Comparison of ENCODE assay signal across 13 mouse cellular contexts in the genomic region with DNA sequence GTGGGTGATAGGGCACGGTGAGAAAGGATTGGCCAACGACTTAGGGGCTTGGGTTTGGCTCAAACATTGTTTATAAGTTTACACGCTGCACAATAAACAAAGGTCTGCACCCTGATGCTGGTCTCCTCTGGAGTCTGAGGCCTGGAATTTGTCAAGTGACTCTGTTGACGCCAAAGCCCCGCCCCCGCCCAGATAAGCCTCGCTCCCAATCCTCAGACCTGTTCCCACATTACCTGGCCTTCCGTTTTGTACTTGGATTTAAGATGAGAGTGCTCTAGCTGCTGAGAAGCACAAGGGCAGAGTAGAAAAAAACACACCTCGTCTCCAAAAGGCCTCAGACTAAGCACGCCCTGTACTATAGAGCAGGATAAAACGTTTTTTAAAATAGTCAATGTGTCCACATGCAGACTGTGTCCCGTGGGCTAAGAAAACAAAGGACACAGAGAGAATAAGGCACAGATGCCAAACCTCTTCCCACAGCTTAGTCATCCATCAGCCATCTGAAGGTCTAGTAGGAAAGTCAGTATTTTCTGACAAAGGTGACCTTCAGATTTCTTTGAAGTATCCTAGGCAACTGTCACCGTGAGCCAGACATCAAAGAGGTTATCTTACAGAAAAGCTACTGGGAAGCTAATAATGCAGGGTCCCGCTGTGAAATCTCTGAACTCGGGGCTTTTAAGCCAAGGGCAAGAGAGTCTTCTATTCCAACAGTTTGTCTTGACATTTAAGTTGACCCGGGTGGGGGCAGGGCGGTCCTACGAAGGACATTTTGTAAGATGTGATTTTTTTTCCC. TPM values are rescaled to one million over a fixed set of nuclear protein-coding genes. Genes with fewer than 3 reads are reported as not detected.
DNase-seq lines count a peak whose midpoint lies in the region; ATAC-seq lines count a peak whose summit lies in the region.
"Had no signal": no experiment of that assay in that cellular context is flagged by ENCODE, and none has a peak within 500 bp of the region (broad histone marks: within the 10 kb centered on the region; RNA-seq: fewer than 3 reads in every experiment).

No protein-coding gene starts in this region.

- H3K4me3 ChIP-seq in limb, embryonic 12.5 days (replicated peaks): no peak overlapping the region
- H3K4me3 ChIP-seq in limb, embryonic 10.5 days: no peak overlapping the region
- H3K4me3 ChIP-seq in midbrain, embryonic 15.5 days: no peak overlapping the region
- H3K4me3 ChIP-seq: liver, embryonic 12.5 days; megakaryocyte, embryonic 14.5 days had no signal

- peaks cover 19% of the 10 kb centered on the region for H3K4me1 ChIP-seq in limb, embryonic 12.5 days (replicated peaks)
- H3K4me1 ChIP-seq in limb, embryonic 10.5 days: peaks cover 27% of the 10 kb centered on the region
- H3K4me1 ChIP-seq in midbrain, embryonic 15.5 days: peaks cover 13% of the 10 kb centered on the region; the same call in 1 of the 2 replicates
- H3K4me1 ChIP-seq: liver, embryonic 12.5 days; megakaryocyte, embryonic 14.5 days had no signal

- no peak overlapping the region for H3K9ac ChIP-seq in limb, embryonic 12.5 days (replicated peaks)
- H3K9ac ChIP-seq in midbrain, embryonic 15.5 days: no peak overlapping the region
- H3K9ac ChIP-seq: liver, embryonic 12.5 days had no signal

- H3K4me2 ChIP-seq in limb, embryonic 12.5 days: no peak overlapping the region; the same call in 1 of the 2 replicates
- no peak overlapping the region for H3K4me2 ChIP-seq in midbrain, embryonic 15.5 days
- H3K4me2 ChIP-seq: liver, embryonic 12.5 days had no signal

- H3K36me3 ChIP-seq in limb, embryonic 12.5 days: no peaks in the 10 kb centered on the region
- H3K36me3 ChIP-seq in limb, embryonic 10.5 days: no peaks in the 10 kb centered on the region
- H3K36me3 ChIP-seq in midbrain, embryonic 15.5 days (replicated peaks): no peaks in the 10 kb centered on the region
- H3K36me3 ChIP-seq: liver, embryonic 12.5 days had no signal

- peaks cover 9% of the 10 kb centered on the region for H3K9me3 ChIP-seq in limb, embryonic 12.5 days
- no peaks in the 10 kb centered on the region for H3K9me3 ChIP-seq in limb, embryonic 10.5 days (replicated peaks)
- H3K9me3 ChIP-seq in midbrain, embryonic 15.5 days: no peaks in the 10 kb centered on the region

- H3K27ac ChIP-seq in limb, embryonic 12.5 days: no peak overlapping the region; the same call in 1 of the 2 replicates
- no peak overlapping the region for H3K27ac ChIP-seq in limb, embryonic 10.5 days
- H3K27ac ChIP-seq in midbrain, embryonic 15.5 days: peak overlapping the region; percentile 45; the same call in 1 of the 2 replicates
- H3K27ac ChIP-seq: liver, embryonic 12.5 days had no signal

- 0 out of 2 replicates have a peak, but pooled peaks have one; percentile 26 for ATAC-seq in limb, embryonic 12.5 days (ENCODE audit: insufficient number of reproducible peaks, insufficient read depth, low FRiP score, low TSS enrichment, low read depth)
- ATAC-seq in midbrain, embryonic 15.5 days (replicated peaks): peak; percentile 84
- ATAC-seq: liver, embryonic 12.5 days had no signal

- 18% methylated on average over 18 of the region's 18 CpGs for WGBS in limb, embryonic 12.5 days
- 21% methylated on average over 18 of the region's 18 CpGs for WGBS in limb, embryonic 10.5 days
- 20% methylated on average over 18 of the region's 18 CpGs for WGBS in midbrain, embryonic 15.5 days

- no peak for DNase-seq in limb, embryonic 10.5 days (ENCODE audit: low spot score)
- DNase-seq in adrenal gland, adult 2 months: peak; percentile 82
- DNase-seq in embryo, embryonic 11 days: peak; percentile 60
- DNase-seq in cerebellum, adult 9-11 months: no peak
- no peak for DNase-seq in frontal cortex, postnatal 14 days (ENCODE audit: low spot score in 2 of 2)
- DNase-seq: layer of hippocampus, adult 9-11 months; thymus, postnatal 36 days had no signal

- no peaks in the 10 kb centered on the region for H3K27me3 ChIP-seq in limb, embryonic 12.5 days
- no peaks in the 10 kb centered on the region for H3K27me3 ChIP-seq in limb, embryonic 10.5 days (ENCODE audit: low read depth, poor library complexity, severe bottlenecking)
- H3K27me3 ChIP-seq in midbrain, embryonic 15.5 days (replicated peaks): no peaks in the 10 kb centered on the region
- H3K27me3 ChIP-seq: liver, embryonic 12.5 days had no signal

RNA-seq across cellular contexts. Expression of a gene that starts 16.9 kb away (rescaled TPM):
- 87.4 and 91.8 TPM in 2 replicates for polyA plus RNA-seq in limb, embryonic 12.5 days (2016; fragmentation: Nextera tagmentation; extraction: Ambion mirVana)
- polyA plus RNA-seq in limb, embryonic 10.5 days (2016; fragmentation: Nextera tagmentation; extraction: Ambion mirVana): 18.1 and 35.8 TPM in 2 replicates
- under 1 TPM in 1 of 2 experiments, not detected in 1; 0.24 TPM for total RNA-seq in adrenal gland, adult 2 months (2021)
- polyA plus RNA-seq in adrenal gland, adult 2 months (2012; rRNA removed): 0.08 and 0.20 TPM in 2 replicates
- polyA plus RNA-seq in midbrain, embryonic 15.5 days (2015; fragmentation: Nextera tagmentation; extraction: Ambion mirVana): 13.1 and 19.2 TPM in 2 replicates
- total RNA-seq: MEL had no signal
- polyA plus RNA-seq: spleen, adult 2 months had no signal

RNA-seq across cellular contexts. Expression of a gene that starts 37.8 kb away (rescaled TPM):
- polyA plus RNA-seq in limb, embryonic 12.5 days (2016; fragmentation: Nextera tagmentation; extraction: Ambion mirVana): 5.5 and 6.0 TPM in 2 replicates
- 2.5 and 3.5 TPM in 2 replicates for polyA plus RNA-seq in limb, embryonic 10.5 days (2016; fragmentation: Nextera tagmentation; extraction: Ambion mirVana)
- total RNA-seq in adrenal gland, adult 2 months (2021): 10 to 100 TPM; 22.4 to 22.8 TPM
- polyA plus RNA-seq in adrenal gland, adult 2 months (2012; rRNA removed): 8.0 and 8.3 TPM in 2 replicates
- polyA plus RNA-seq in midbrain, embryonic 15.5 days (2015; fragmentation: Nextera tagmentation; extraction: Ambion mirVana): 2.9 and 3.1 TPM in 2 replicates

Comparison
In these comparisons a context has a peak if more than half of its experiments do, and no peak if none do; other contexts are left out.
1. DNase-seq: peak in adrenal gland, adult 2 months (single experiment) and embryo, embryonic 11 days (single experiment); none in limb, embryonic 10.5 days (single experiment), cerebellum, adult 9-11 months (single experiment) and frontal cortex, postnatal 14 days (0 of 2).
2. RNA of a gene that starts 16.9 kb away (polyA plus RNA-seq): 87.4 to 91.8 TPM in limb, embryonic 12.5 days, 18.1 to 35.8 TPM in limb, embryonic 10.5 days and 13.1 to 19.2 TPM in midbrain, embryonic 15.5 days; 0.08 to 0.20 TPM in adrenal gland, adult 2 months; every median in the first group is over 10 times any median in the second.